Mouse (Mus musculus): Measurements from ENCODE around the gene Gm20695. TPM values are rescaled to one million over a fixed set of nuclear protein-coding genes. Genes with fewer than 3 reads are reported as not detected.

The Gm20695 gene
- polyA plus RNA-seq, 1 experiment from 2014 or later: 5.2 TPM

GRCm38 (mm10) chr16:3959261-3959660, 74.8 kb downstream of the Gm20695 start:
- H3K27ac ChIP-seq (ENCODE audit: low read length): no peak overlapping the region
- no peaks in the 10 kb centered on the region for H3K9me3 ChIP-seq (ENCODE audit: low read length)
- H3K4me1 ChIP-seq (ENCODE audit: insufficient read depth, low read depth, low read length): no peaks in the 10 kb centered on the region
- no peak overlapping the region for H3K4me3 ChIP-seq (ENCODE audit: low read depth, low read length)
- TF ChIP-seq CTCF (IDR thresholded peaks at IDR 0.05) (no peak), EP300 (IDR thresholded peaks at IDR 0.05) (no peak)
- DNase-seq (ENCODE audit: low spot score) (peak; percentile 25), ATAC-seq (0 out of 2 replicates have a peak, but pooled peaks have one; percentile 16)
- 39% methylated on average over 2 of the region's 2 CpGs for WGBS
- H3K9ac ChIP-seq (replicated peaks; ENCODE audit: low read depth): no peak overlapping the region
- no peaks in the 10 kb centered on the region for H3K36me3 ChIP-seq (ENCODE audit: insufficient read depth, low read length)
- H3K4me2 ChIP-seq (replicated peaks; ENCODE audit: low read depth, low read length): no peak overlapping the region
- H3K27me3 ChIP-seq (replicated peaks; ENCODE audit: insufficient read depth, low read length): no peaks in the 10 kb centered on the region

GRCm38 (mm10) chr16:3964990-3965389, 80.5 kb downstream of the Gm20695 start:
- 61% methylated on average over 10 of the region's 10 CpGs for WGBS
- no peak for ATAC-seq

GRCm38 (mm10) chr16:3965534-3965933, 81.1 kb downstream of the Gm20695 start:
- Histone ChIP-seq H3K9me3 (ENCODE audit: low read length) (no peaks in the 10 kb centered on the region), H3K27me3 (replicated peaks; ENCODE audit: insufficient read depth, low read length) (no peaks in the 10 kb centered on the region), H3K9ac (replicated peaks; ENCODE audit: low read depth) (no peak overlapping the region), H3K36me3 (ENCODE audit: insufficient read depth, low read length) (no peaks in the 10 kb centered on the region), H3K4me3 (ENCODE audit: low read depth, low read length) (no peak overlapping the region), H3K4me2 (replicated peaks; ENCODE audit: low read depth, low read length) (no peak overlapping the region), H3K4me1 (ENCODE audit: insufficient read depth, low read depth, low read length) (no peaks in the 10 kb centered on the region), H3K27ac (ENCODE audit: low read length) (no peak overlapping the region)
- no peak for ATAC-seq
- TF ChIP-seq EP300 (IDR thresholded peaks at IDR 0.05) (no peak), CTCF (IDR thresholded peaks at IDR 0.05) (no peak)
- DNase-seq (ENCODE audit: low spot score): no peak
- 67% methylated on average over 3 of the region's 3 CpGs for WGBS

More at GRCm38 (mm10) chr16:3964990-3965389, 80.5 kb downstream of the Gm20695 start:
- Histone ChIP-seq H3K4me1 (ENCODE audit: insufficient read depth, low read depth, low read length) (no peaks in the 10 kb centered on the region), H3K27me3 (replicated peaks; ENCODE audit: insufficient read depth, low read length) (no peaks in the 10 kb centered on the region), H3K4me3 (ENCODE audit: low read depth, low read length) (no peak overlapping the region), H3K4me2 (replicated peaks; ENCODE audit: low read depth, low read length) (no peak overlapping the region), H3K9me3 (ENCODE audit: low read length) (no peaks in the 10 kb centered on the region), H3K27ac (ENCODE audit: low read length) (no peak overlapping the region), H3K9ac (replicated peaks; ENCODE audit: low read depth) (no peak overlapping the region), H3K36me3 (ENCODE audit: insufficient read depth, low read length) (no peaks in the 10 kb centered on the region)
- TF ChIP-seq CTCF (IDR thresholded peaks at IDR 0.05): no peak
- no peak for TF ChIP-seq EP300 (IDR thresholded peaks at IDR 0.05)
- DNase-seq (ENCODE audit: low spot score): no peak

Small RNAs within 50 kb of the gene (microRNA-seq; reads per million reads assigned to microRNA genes)
- gene Gm23493: not detected

Other genes with a start within 250 kb of the Gm20695 start
- 0.11 TPM in 1 of 2 replicates, not detected in the other for gene Mefv, start 166.6 kb upstream of the Gm20695 start, polyA plus RNA-seq (2015; fragmentation: Nextera tagmentation; extraction: Ambion mirVana)
- gene Zfp263, start 140.6 kb upstream of the Gm20695 start, polyA plus RNA-seq (2015; fragmentation: Nextera tagmentation; extraction: Ambion mirVana): 25.3 and 25.4 TPM in 2 replicates
- gene Olfr15, start 53.8 kb upstream of the Gm20695 start, polyA plus RNA-seq (2015; fragmentation: Nextera tagmentation; extraction: Ambion mirVana): not detected in 2 replicates
- 0.69 and 0.72 TPM in 2 replicates for gene Zfp174, start 37.4 kb upstream of the Gm20695 start, polyA plus RNA-seq (2015; fragmentation: Nextera tagmentation; extraction: Ambion mirVana)
- gene Naa60, start 12.3 kb upstream of the Gm20695 start, polyA plus RNA-seq (2015; fragmentation: Nextera tagmentation; extraction: Ambion mirVana): 42.2 and 42.6 TPM in 2 replicates
- 4.6 and 5.0 TPM in 2 replicates for gene Zfp597, start 87 bp upstream of the Gm20695 start, polyA plus RNA-seq (2015; fragmentation: Nextera tagmentation; extraction: Ambion mirVana)
- 10.8 and 11.6 TPM in 2 replicates for gene 1700037C18Rik, start 24.0 kb downstream of the Gm20695 start, polyA plus RNA-seq (2015; fragmentation: Nextera tagmentation; extraction: Ambion mirVana)
- 18.4 and 18.7 TPM in 2 replicates for gene Cluap1, start 24.2 kb downstream of the Gm20695 start, polyA plus RNA-seq (2015; fragmentation: Nextera tagmentation; extraction: Ambion mirVana)
- 0.88 and 0.90 TPM in 2 replicates for gene Nlrc3, start 92.0 kb downstream of the Gm20695 start, polyA plus RNA-seq (2015; fragmentation: Nextera tagmentation; extraction: Ambion mirVana)
- 4.3 and 4.8 TPM in 2 replicates for gene Slx4, start 119.1 kb downstream of the Gm20695 start, polyA plus RNA-seq (2015; fragmentation: Nextera tagmentation; extraction: Ambion mirVana)
- gene Dnase1, start 152.3 kb downstream of the Gm20695 start, polyA plus RNA-seq (2015; fragmentation: Nextera tagmentation; extraction: Ambion mirVana): 0.76 and 1.1 TPM in 2 replicates
- gene Trap1, start 193.2 kb downstream of the Gm20695 start, polyA plus RNA-seq (2015; fragmentation: Nextera tagmentation; extraction: Ambion mirVana): 32.5 and 36.0 TPM in 2 replicates